Mouse (Mus musculus): ENCODE measurements around the gene Akt1. TPM values are rescaled to one million over a fixed set of nuclear protein-coding genes. Genes with fewer than 3 reads are reported as not detected.

The Akt1 gene
- polyA plus RNA-seq, 1 experiment from 2014 or later, result 55.6 TPM

DNA sequence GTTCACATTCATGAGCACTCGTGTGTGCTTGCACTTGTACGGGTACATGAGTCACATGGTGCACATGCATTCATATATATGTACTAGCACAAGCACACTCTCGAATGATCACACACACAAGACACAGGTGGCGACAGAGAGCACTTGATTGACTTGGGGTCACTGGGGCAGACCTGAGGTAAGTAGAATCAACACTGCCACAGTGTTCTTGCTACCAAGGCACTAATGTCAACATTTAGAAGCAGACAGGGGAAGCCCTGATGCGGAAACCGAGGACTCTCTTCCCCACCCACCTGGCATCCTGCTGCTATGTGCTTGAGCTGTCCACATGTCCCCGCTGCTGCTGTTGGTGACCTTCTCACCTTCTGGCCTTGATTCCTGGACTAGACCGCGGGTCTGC is 41.0 kb downstream of the Akt1 start:
- no peak for ATAC-seq
- Histone ChIP-seq H3K4me2 (ENCODE audit: low read length) (no peak overlapping the region), H3K4me1 (ENCODE audit: control insufficient read depth, insufficient read depth, low read depth, low read length) (no peaks in the 10 kb centered on the region; the same call in 1 of the 2 replicates), H3K9me3 (ENCODE audit: control insufficient read depth, low read length) (no peaks in the 10 kb centered on the region), H3K9ac (ENCODE audit: low read depth, low read length) (no peak overlapping the region), H3K36me3 (ENCODE audit: control insufficient read depth, insufficient read depth, low read length) (no peaks in the 10 kb centered on the region), H3K27ac (ENCODE audit: low read depth, low read length) (no peak overlapping the region), H3K4me3 (ENCODE audit: low read length) (no peak overlapping the region), H3K27me3 (replicated peaks; ENCODE audit: control insufficient read depth, insufficient read depth, low read length) (no peaks in the 10 kb centered on the region)
- WGBS, result 72% methylated on average over 9 of the region's 9 CpGs

DNA sequence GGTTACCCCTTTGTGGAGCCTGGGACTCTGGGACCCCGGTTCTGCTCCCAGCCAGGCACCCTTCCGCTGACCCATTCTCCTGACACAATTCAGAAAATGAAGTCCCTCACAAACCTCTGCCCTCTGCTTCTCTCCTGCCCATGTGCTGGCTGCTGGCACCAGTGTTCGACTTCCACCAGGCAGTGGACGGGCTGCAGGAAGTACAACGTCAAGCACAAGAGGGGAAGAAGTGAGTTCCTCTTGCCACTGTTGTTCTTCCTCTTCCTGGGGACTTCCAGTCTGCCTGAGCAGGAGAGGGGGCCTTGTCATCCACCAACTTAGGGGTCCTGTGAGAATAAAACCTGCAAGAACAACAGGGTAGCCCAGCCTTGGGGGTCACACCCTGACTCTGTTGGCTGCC is 41.8 kb downstream of the Akt1 start:
- Histone ChIP-seq H3K9ac (ENCODE audit: low read depth, low read length) (no peak overlapping the region), H3K4me3 (ENCODE audit: low read length) (no peak overlapping the region), H3K27ac (ENCODE audit: low read depth, low read length) (no peak overlapping the region), H3K4me1 (ENCODE audit: control insufficient read depth, insufficient read depth, low read depth, low read length) (no peaks in the 10 kb centered on the region; the same call in 1 of the 2 replicates), H3K9me3 (ENCODE audit: control insufficient read depth, low read length) (no peaks in the 10 kb centered on the region), H3K36me3 (ENCODE audit: control insufficient read depth, insufficient read depth, low read length) (no peaks in the 10 kb centered on the region), H3K4me2 (ENCODE audit: low read length) (no peak overlapping the region), H3K27me3 (replicated peaks; ENCODE audit: control insufficient read depth, insufficient read depth, low read length) (no peaks in the 10 kb centered on the region)
- ATAC-seq, result no peak
- 89% methylated on average over 5 of the region's 5 CpGs for WGBS

DNA sequence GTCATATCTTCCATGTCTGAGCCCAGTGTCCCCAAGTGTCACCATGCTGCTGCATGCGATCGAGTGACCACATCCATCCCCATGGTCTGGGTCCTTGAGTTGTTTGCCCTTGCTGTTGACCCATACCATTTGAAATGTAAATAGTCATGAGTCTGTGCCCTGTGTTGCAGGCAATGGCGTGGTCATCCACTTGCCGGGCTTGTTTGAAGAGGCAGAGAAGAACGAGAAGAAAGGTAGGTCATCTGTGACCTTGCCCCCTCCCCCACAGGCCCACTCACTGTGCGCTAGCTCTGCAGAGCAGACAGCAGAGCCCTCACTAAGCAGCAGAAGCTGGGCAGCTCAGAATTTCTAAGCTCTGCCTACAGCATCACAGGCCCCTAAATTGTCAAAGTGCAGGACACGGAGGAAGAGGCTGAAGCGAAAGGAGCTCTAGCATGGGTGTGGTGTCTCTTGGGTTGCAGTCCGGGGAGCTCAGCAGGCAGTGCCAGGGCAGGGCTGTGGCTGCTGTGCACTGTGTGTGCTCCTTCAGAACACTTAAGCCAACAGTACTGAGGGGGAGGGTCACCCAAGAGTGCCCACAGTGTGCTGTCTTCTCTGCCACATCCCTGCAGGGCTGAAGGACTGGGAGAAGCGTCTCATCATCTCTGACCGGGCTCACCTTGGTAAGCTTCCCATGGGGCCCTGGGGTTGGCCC is 42.5 kb downstream of the Akt1 start:
- WGBS, result 76% methylated on average over 11 of the region's 11 CpGs

DNA sequence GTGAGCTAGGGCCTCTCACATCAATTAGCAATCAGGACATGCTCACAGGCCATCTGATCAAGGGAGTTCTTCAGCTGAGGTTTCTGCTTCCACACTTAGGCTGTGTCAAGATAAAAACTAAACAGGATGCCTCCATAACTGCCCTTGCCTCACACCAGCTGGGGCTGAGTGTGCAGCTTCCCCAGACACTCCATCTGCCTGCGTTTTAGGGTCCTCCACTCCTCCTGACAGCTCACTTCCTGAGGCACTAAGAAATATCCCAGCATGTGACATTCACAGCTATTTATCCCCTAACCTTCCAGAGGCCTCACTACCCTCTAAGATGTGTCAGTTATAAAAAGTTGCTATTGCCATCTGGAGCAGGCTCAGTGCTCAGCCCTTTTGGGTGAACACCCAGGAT is 43.2 kb downstream of the Akt1 start:
- H3K27me3 ChIP-seq (replicated peaks; ENCODE audit: control insufficient read depth, insufficient read depth, low read length), result no peaks in the 10 kb centered on the region
- ATAC-seq, result no peak
- H3K4me1 ChIP-seq (ENCODE audit: control insufficient read depth, insufficient read depth, low read depth, low read length), result no peaks in the 10 kb centered on the region; the same call in 1 of the 2 replicates
- no peak overlapping the region for H3K4me2 ChIP-seq (ENCODE audit: low read length)
- H3K9me3 ChIP-seq (ENCODE audit: control insufficient read depth, low read length), result no peaks in the 10 kb centered on the region
- WGBS, result 57% methylated on average over 1 of the region's 1 CpGs
- H3K27ac ChIP-seq (ENCODE audit: low read depth, low read length), result no peak overlapping the region
- no peaks in the 10 kb centered on the region for H3K36me3 ChIP-seq (ENCODE audit: control insufficient read depth, insufficient read depth, low read length)
- no peak overlapping the region for H3K9ac ChIP-seq (ENCODE audit: low read depth, low read length)
- no peak overlapping the region for H3K4me3 ChIP-seq (ENCODE audit: low read length)

More for the DNA sequence above, 42.5 kb downstream of the Akt1 start:
- no peak overlapping the region for H3K27ac ChIP-seq (ENCODE audit: low read depth, low read length)
- ATAC-seq, result no peak
- no peaks in the 10 kb centered on the region for H3K9me3 ChIP-seq (ENCODE audit: control insufficient read depth, low read length)
- H3K9ac ChIP-seq (ENCODE audit: low read depth, low read length), result no peak overlapping the region
- H3K27me3 ChIP-seq (replicated peaks; ENCODE audit: control insufficient read depth, insufficient read depth, low read length), result no peaks in the 10 kb centered on the region
- H3K4me2 ChIP-seq (ENCODE audit: low read length), result no peak overlapping the region
- H3K4me3 ChIP-seq (ENCODE audit: low read length), result no peak overlapping the region
- H3K4me1 ChIP-seq (ENCODE audit: control insufficient read depth, insufficient read depth, low read depth, low read length), result no peaks in the 10 kb centered on the region; the same call in 1 of the 2 replicates
- no peaks in the 10 kb centered on the region for H3K36me3 ChIP-seq (ENCODE audit: control insufficient read depth, insufficient read depth, low read length)

DNA sequence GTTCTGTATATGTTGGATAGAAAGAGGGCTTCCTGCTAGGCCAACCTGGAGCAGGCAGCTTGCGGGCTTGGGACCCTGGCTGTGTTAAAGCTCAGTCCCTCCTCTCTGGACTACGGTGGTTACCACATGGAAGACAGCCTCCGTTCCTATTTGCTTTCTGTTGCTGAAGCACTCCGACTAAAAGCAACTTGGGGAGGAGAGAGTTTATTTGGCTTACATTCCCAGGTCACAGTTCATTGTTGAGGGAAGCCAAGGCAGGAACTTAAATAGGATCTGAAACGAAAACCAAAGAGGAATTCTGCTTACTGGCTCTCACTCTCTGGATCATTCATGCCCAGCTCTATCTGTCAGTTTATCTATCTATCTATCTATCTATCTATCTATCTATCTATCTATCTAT is 43.9 kb downstream of the Akt1 start:
- Histone ChIP-seq H3K9me3 (ENCODE audit: control insufficient read depth, low read length) (no peaks in the 10 kb centered on the region), H3K4me3 (ENCODE audit: low read length) (no peak overlapping the region), H3K4me1 (ENCODE audit: control insufficient read depth, insufficient read depth, low read depth, low read length) (no peaks in the 10 kb centered on the region; the same call in 1 of the 2 replicates), H3K4me2 (ENCODE audit: low read length) (no peak overlapping the region), H3K36me3 (ENCODE audit: control insufficient read depth, insufficient read depth, low read length) (no peaks in the 10 kb centered on the region), H3K27ac (ENCODE audit: low read depth, low read length) (no peak overlapping the region), H3K9ac (ENCODE audit: low read depth, low read length) (no peak overlapping the region), H3K27me3 (replicated peaks; ENCODE audit: control insufficient read depth, insufficient read depth, low read length) (no peaks in the 10 kb centered on the region)
- 86% methylated on average over 5 of the region's 5 CpGs for WGBS
- no peak for ATAC-seq

DNA sequence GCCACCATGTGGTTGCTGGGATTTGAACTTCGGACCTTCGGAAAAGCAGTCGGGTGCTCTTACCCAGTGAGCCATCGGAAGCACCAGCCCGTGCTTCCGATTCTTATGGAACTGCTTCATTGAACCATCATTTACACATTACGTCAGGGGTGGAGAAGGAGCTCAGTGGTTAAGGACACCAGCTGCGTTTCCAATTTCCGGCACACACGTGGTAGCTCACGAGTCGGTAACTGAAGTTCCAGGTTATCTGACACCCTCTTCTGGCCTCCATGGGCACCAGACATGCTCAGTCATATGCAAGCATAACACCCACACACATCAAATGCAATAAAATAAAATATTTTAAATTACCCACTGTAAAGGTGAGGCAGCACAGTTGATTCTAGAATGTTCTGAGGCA is 44.7 kb downstream of the Akt1 start:
- 92% methylated on average over 12 of the region's 12 CpGs for WGBS
- Histone ChIP-seq H3K9me3 (ENCODE audit: control insufficient read depth, low read length) (no peaks in the 10 kb centered on the region), H3K4me3 (ENCODE audit: low read length) (no peak overlapping the region), H3K36me3 (ENCODE audit: control insufficient read depth, insufficient read depth, low read length) (no peaks in the 10 kb centered on the region), H3K27me3 (replicated peaks; ENCODE audit: control insufficient read depth, insufficient read depth, low read length) (no peaks in the 10 kb centered on the region), H3K27ac (ENCODE audit: low read depth, low read length) (no peak overlapping the region), H3K4me1 (ENCODE audit: control insufficient read depth, insufficient read depth, low read depth, low read length) (no peaks in the 10 kb centered on the region; the same call in 1 of the 2 replicates), H3K4me2 (ENCODE audit: low read length) (no peak overlapping the region), H3K9ac (ENCODE audit: low read depth, low read length) (no peak overlapping the region)
- ATAC-seq, result no peak

DNA sequence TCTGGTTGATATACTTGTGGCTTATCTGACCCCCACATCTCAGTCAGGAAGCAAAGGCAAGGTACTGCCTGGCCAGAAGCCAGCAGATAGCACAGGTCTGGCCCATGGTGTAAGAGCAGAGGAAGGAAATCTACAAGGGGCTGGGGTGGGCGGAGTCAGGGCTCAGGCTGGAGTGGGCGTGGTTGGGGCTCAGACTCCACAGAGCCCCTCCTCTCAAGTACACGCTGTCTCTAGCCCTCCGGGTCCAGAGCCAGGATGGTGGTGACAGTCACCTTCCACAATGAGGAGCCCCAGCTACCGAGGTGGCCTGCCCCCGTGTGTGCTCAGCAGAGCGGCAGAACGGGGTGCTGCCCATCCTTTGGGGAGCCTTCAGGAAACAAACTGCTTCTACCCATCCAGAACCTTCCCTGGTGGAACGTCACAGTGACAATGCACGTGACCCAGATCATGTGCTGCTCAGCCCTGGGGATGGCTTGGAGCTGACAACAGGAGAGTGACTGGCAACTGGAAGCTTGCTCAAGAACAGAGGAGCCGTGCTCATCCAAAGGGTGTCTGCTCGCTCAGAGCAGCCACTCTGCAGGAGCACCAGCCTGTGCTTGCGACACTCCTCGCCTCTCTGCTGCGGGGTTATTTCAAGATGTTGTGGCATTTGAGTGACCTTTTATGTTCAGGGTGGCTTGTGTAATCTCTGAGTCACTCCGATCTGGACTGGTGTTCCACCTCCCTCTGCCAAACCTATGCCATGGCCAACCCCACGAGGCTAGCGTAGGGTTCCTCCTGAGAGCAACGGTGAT is 45.6 kb downstream of the Akt1 start:
- H3K4me2 ChIP-seq (ENCODE audit: low read length), result peak overlapping the region; percentile 49
- no peaks in the 10 kb centered on the region for H3K9me3 ChIP-seq (ENCODE audit: control insufficient read depth, low read length)
- H3K4me1 ChIP-seq (ENCODE audit: control insufficient read depth, insufficient read depth, low read depth, low read length), result no peaks in the 10 kb centered on the region; the same call in 1 of the 2 replicates
- H3K36me3 ChIP-seq (ENCODE audit: control insufficient read depth, insufficient read depth, low read length), result no peaks in the 10 kb centered on the region
- WGBS, result 38% methylated on average over 19 of the region's 19 CpGs
- H3K9ac ChIP-seq (ENCODE audit: low read depth, low read length), result peak overlapping the region; percentile 42
- H3K27me3 ChIP-seq (replicated peaks; ENCODE audit: control insufficient read depth, insufficient read depth, low read length), result no peaks in the 10 kb centered on the region
- ATAC-seq, result peak; percentile 72
- peak overlapping the region; percentile 29 for H3K4me3 ChIP-seq (ENCODE audit: low read length)
- H3K27ac ChIP-seq (ENCODE audit: low read depth, low read length), result no peak overlapping the region

DNA sequence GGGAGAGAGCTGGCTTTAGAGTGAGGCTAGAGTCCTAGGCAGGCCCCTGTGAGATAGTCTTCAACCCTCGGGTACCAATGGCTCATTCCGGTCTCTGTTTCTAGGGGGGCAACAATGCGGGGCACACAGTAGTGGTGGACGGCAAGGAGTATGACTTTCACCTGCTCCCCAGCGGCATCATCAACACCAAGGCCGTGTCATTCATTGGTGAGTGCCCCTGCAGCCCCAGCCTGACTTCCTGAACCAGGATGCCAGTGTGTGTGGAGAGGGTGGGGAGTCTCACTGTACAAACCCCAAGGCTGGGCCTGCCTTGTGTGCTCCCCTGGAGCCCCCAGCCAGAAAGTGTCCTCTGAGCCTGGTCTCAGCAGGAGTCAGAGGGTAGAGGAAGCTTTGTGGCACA is 46.5 kb downstream of the Akt1 start:
- no peak overlapping the region for H3K9ac ChIP-seq (ENCODE audit: low read depth, low read length)
- H3K9me3 ChIP-seq (ENCODE audit: control insufficient read depth, low read length), result no peaks in the 10 kb centered on the region
- ATAC-seq, result no peak
- 89% methylated on average over 6 of the region's 6 CpGs for WGBS
- H3K27me3 ChIP-seq (replicated peaks; ENCODE audit: control insufficient read depth, insufficient read depth, low read length), result no peaks in the 10 kb centered on the region
- no peak overlapping the region for H3K27ac ChIP-seq (ENCODE audit: low read depth, low read length)
- H3K4me2 ChIP-seq (ENCODE audit: low read length), result no peak overlapping the region
- no peak overlapping the region for H3K4me3 ChIP-seq (ENCODE audit: low read length)
- no peaks in the 10 kb centered on the region for H3K36me3 ChIP-seq (ENCODE audit: control insufficient read depth, insufficient read depth, low read length)
- no peaks in the 10 kb centered on the region; the same call in 1 of the 2 replicates for H3K4me1 ChIP-seq (ENCODE audit: control insufficient read depth, insufficient read depth, low read depth, low read length)

DNA sequence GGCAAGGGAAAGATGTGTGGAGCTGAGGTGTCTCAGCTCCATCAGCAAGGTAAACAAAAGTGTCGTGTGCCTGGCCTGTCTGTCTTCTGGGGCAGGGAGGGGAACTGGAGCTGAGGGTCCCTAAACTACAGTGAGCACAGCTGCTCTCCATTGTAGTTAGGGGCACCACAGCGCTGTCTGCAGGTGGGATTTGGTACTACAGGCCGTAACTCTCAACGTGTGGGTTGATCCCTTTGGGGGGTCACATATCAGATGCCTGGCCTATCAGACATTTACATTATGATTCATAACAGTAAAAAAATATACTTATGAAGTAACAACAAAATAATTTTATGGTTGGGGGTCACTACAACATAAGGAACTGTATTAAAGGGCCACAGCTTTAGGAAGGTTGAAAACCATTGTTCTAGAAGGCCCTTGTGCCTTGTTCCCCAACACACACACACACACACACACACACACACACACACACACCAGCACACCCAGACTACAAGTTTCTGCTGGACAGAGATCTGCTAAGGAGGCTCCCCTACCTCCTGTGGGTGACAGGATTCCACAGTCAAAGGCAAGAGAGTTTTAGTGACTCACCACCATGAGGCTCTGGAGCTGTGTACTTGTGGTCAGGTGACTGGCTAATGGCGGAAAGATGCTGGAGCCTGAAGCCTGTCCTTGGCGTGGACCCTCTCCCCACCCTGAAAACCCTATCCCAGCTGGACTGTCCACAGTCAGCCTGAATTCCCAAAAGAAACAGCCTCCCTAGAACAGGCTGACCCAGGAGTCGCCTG is 47.4 kb downstream of the Akt1 start:
- H3K27me3 ChIP-seq (replicated peaks; ENCODE audit: control insufficient read depth, insufficient read depth, low read length), result 0 out of 2 replicates have a peak, but pooled peaks cover 2% of the 10 kb centered on the region
- H3K4me2 ChIP-seq (ENCODE audit: low read length), result no peak overlapping the region
- 64% methylated on average over 7 of the region's 7 CpGs for WGBS
- H3K36me3 ChIP-seq (ENCODE audit: control insufficient read depth, insufficient read depth, low read length), result no peaks in the 10 kb centered on the region
- no peak overlapping the region for H3K27ac ChIP-seq (ENCODE audit: low read depth, low read length)
- H3K4me1 ChIP-seq (ENCODE audit: control insufficient read depth, insufficient read depth, low read depth, low read length), result no peaks in the 10 kb centered on the region; the same call in 1 of the 2 replicates
- H3K4me3 ChIP-seq (ENCODE audit: low read length), result no peak overlapping the region
- ATAC-seq, result no peak
- H3K9ac ChIP-seq (ENCODE audit: low read depth, low read length), result no peak overlapping the region
- no peaks in the 10 kb centered on the region for H3K9me3 ChIP-seq (ENCODE audit: control insufficient read depth, low read length)

Measured in hindbrain, embryonic 16.5 days (tissue).